Mouse (Mus musculus): ENCODE results near the gene Capza2. TPM values are rescaled to one million over a fixed set of nuclear protein-coding genes. Genes with fewer than 3 reads are reported as not detected.
"Not testable (repeated sequence)": the region's sequence is repeated elsewhere in the genome, so short reads cannot be mapped to it uniquely, and the experiment has no call there.

The Capza2 gene
- polyA plus RNA-seq, 1 experiment from 2014 or later = 251 TPM

GRCm38 (mm10) chr6:17688676-17689075 is 52.6 kb downstream of the Capza2 start:
- Histone ChIP-seq H3K4me3 (ENCODE audit: low read depth, low read length) (no peak overlapping the region), H3K9me3 (ENCODE audit: control insufficient read depth, low read length) (no peaks in the 10 kb centered on the region), H3K27me3 (ENCODE audit: control insufficient read depth, insufficient read depth, low read length) (no peaks in the 10 kb centered on the region), H3K4me1 (replicated peaks; ENCODE audit: control insufficient read depth, insufficient read depth, low read length) (no peaks in the 10 kb centered on the region), H3K4me2 (ENCODE audit: low read depth, low read length, severe bottlenecking) (no peak overlapping the region), H3K9ac (ENCODE audit: low read length) (no peak overlapping the region), H3K36me3 (ENCODE audit: control insufficient read depth, insufficient read depth, low read length) (no peaks in the 10 kb centered on the region), H3K27ac (ENCODE audit: low read depth, low read length) (no peak overlapping the region)
- no peak for DNase-seq (ENCODE audit: low spot score)
- no peak for ATAC-seq (replicated peaks; ENCODE audit: low FRiP score)
- WGBS = 86% methylated on average over 5 of the region's 5 CpGs

- WGBS = 85% methylated on average over 7 of the region's 7 CpGs
- no peaks in the 10 kb centered on the region for H3K36me3 ChIP-seq (ENCODE audit: control insufficient read depth, insufficient read depth, low read length)
- no peak for DNase-seq (ENCODE audit: low spot score)
- H3K4me1 ChIP-seq (replicated peaks; ENCODE audit: control insufficient read depth, insufficient read depth, low read length) = 0 out of 2 replicates have a peak, but pooled peaks cover 2% of the 10 kb centered on the region
- H3K9ac ChIP-seq (ENCODE audit: low read length) = peak within 1 kb of the TSS; percentile 92
- no peak for ATAC-seq (replicated peaks; ENCODE audit: low FRiP score)
- no peaks in the 10 kb centered on the region for H3K27me3 ChIP-seq (ENCODE audit: control insufficient read depth, insufficient read depth, low read length)
- H3K9me3 ChIP-seq (ENCODE audit: control insufficient read depth, low read length) = no peaks in the 10 kb centered on the region
- H3K4me2 ChIP-seq (ENCODE audit: low read depth, low read length, severe bottlenecking) = peak within 1 kb of the TSS; percentile 83
- H3K4me3 ChIP-seq (ENCODE audit: low read depth, low read length) = peak within 1 kb of the TSS; percentile 74
- H3K27ac ChIP-seq (ENCODE audit: low read depth, low read length) = no peak within 1 kb of the TSS
Observed at GRCm38 (mm10) chr6:17692647-17693046, 56.6 kb downstream of the Capza2 start, which contains the start of gene St7. Gene St7, plus strand, starts transcription at chr6:17692933.

DNA sequence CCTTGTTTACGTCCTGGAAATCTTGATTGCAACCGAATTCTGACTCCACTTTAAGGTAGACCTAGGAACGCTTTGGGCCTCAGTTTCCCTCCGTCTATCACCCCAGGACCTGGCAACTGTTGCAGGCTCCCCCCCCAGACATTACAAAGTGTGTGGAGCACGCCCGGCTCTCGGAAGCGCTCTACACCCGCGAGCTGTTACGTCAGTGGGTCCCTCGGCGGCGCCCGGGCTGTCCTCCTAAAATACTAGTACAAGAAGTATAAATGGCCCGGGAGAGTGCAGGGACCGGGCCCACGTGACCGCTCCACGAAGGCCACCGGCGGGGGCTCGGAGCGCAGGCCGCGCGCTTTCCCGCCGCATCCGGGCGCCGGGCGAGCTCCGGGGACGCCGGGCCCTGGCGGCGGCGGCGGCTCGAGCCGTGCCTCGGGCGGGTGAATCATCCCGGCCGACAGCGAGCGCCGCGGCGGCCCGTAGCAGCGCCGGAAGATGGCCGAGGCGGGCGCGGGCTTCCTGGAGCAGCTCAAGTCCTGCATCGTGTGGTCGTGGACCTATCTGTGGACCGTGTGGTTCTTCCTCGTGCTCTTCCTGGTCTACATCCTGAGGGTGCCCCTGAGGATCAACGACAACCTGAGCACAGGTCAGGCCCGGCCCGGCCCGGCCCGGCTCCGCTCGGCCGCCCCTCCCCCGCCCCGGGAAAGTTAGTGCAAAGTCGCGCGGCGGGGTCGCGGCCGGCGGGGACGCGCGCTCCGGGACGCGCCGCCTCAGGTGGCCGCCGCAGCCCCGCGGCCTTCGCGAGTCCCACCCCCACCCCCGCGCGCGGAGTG is 57.9 kb downstream of the Capza2 start:
- H3K4me3 ChIP-seq (ENCODE audit: low read depth, low read length) = peak overlapping the region; percentile 74
- WGBS = under 1% methylated on average over 89 of the region's 97 CpGs
- H3K4me2 ChIP-seq (ENCODE audit: low read depth, low read length, severe bottlenecking) = peak overlapping the region; percentile 83
- peak overlapping the region; percentile 53 for H3K27ac ChIP-seq (ENCODE audit: low read depth, low read length)
- DNase-seq (ENCODE audit: low spot score) = peak; percentile 83
- peak; percentile 86 for ATAC-seq (replicated peaks; ENCODE audit: low FRiP score)
- no peaks in the 10 kb centered on the region for H3K27me3 ChIP-seq (ENCODE audit: control insufficient read depth, insufficient read depth, low read length)
- no peaks in the 10 kb centered on the region for H3K36me3 ChIP-seq (ENCODE audit: control insufficient read depth, insufficient read depth, low read length)
- peak overlapping the region; percentile 92 for H3K9ac ChIP-seq (ENCODE audit: low read length)
- no peaks in the 10 kb centered on the region for H3K9me3 ChIP-seq (ENCODE audit: control insufficient read depth, low read length)
- H3K4me1 ChIP-seq (replicated peaks; ENCODE audit: control insufficient read depth, insufficient read depth, low read length) = 0 out of 2 replicates have a peak, but pooled peaks cover 2% of the 10 kb centered on the region

- no peaks in the 10 kb centered on the region for H3K9me3 ChIP-seq (ENCODE audit: control insufficient read depth, low read length)
- peak overlapping the region; percentile 92 for H3K9ac ChIP-seq (ENCODE audit: low read length)
- DNase-seq (ENCODE audit: low spot score) (peak; percentile 82), ATAC-seq (replicated peaks; ENCODE audit: low FRiP score) (peak; percentile 85)
- peak overlapping the region; percentile 83 for H3K4me2 ChIP-seq (ENCODE audit: low read depth, low read length, severe bottlenecking)
- H3K4me1 ChIP-seq (replicated peaks; ENCODE audit: control insufficient read depth, insufficient read depth, low read length) = 0 out of 2 replicates have a peak, but pooled peaks cover 2% of the 10 kb centered on the region
- H3K27me3 ChIP-seq (ENCODE audit: control insufficient read depth, insufficient read depth, low read length) = no peaks in the 10 kb centered on the region
- no peaks in the 10 kb centered on the region for H3K36me3 ChIP-seq (ENCODE audit: control insufficient read depth, insufficient read depth, low read length)
- WGBS = under 1% methylated on average over 45 of the region's 46 CpGs
- peak overlapping the region; percentile 74 for H3K4me3 ChIP-seq (ENCODE audit: low read depth, low read length)
- peak overlapping the region; percentile 53; the same call in 1 of the 2 replicates for H3K27ac ChIP-seq (ENCODE audit: low read depth, low read length)
Observed at GRCm38 (mm10) chr6:17694550-17694951, 58.5 kb downstream of the Capza2 start.

- H3K36me3 ChIP-seq (ENCODE audit: control insufficient read depth, insufficient read depth, low read length) = no peaks in the 10 kb centered on the region
- no peak overlapping the region for H3K4me3 ChIP-seq (ENCODE audit: low read depth, low read length)
- H3K27me3 ChIP-seq (ENCODE audit: control insufficient read depth, insufficient read depth, low read length) = no peaks in the 10 kb centered on the region
- 59% methylated on average over 5 of the region's 5 CpGs for WGBS
- ATAC-seq (replicated peaks; ENCODE audit: low FRiP score) (no peak), DNase-seq (ENCODE audit: low spot score) (peak; percentile 61)
- no peak overlapping the region for H3K27ac ChIP-seq (ENCODE audit: low read depth, low read length)
- H3K9me3 ChIP-seq (ENCODE audit: control insufficient read depth, low read length) = no peaks in the 10 kb centered on the region
- H3K4me1 ChIP-seq (replicated peaks; ENCODE audit: control insufficient read depth, insufficient read depth, low read length) = 0 out of 2 replicates have a peak, but pooled peaks cover 2% of the 10 kb centered on the region
- no peak overlapping the region for H3K4me2 ChIP-seq (ENCODE audit: low read depth, low read length, severe bottlenecking)
- H3K9ac ChIP-seq (ENCODE audit: low read length) = no peak overlapping the region
Observed at GRCm38 (mm10) chr6:17696321-17696734, 60.3 kb downstream of the Capza2 start.

GRCm38 (mm10) chr6:17700936-17701612 is 65.0 kb downstream of the Capza2 start:
- Histone ChIP-seq H3K36me3 (ENCODE audit: control insufficient read depth, insufficient read depth, low read length) (no peaks in the 10 kb centered on the region), H3K9ac (ENCODE audit: low read length) (no peak overlapping the region), H3K27me3 (ENCODE audit: control insufficient read depth, insufficient read depth, low read length) (no peaks in the 10 kb centered on the region), H3K9me3 (ENCODE audit: control insufficient read depth, low read length) (no peaks in the 10 kb centered on the region), H3K4me3 (ENCODE audit: low read depth, low read length) (no peak overlapping the region), H3K27ac (ENCODE audit: low read depth, low read length) (no peak overlapping the region), H3K4me2 (ENCODE audit: low read depth, low read length, severe bottlenecking) (no peak overlapping the region), H3K4me1 (replicated peaks; ENCODE audit: control insufficient read depth, insufficient read depth, low read length) (0 out of 2 replicates have a peak, but pooled peaks cover under 1% of the 10 kb centered on the region)
- peak; percentile 28 for ATAC-seq (replicated peaks; ENCODE audit: low FRiP score)
- DNase-seq (ENCODE audit: low spot score) = no peak
- 62% methylated on average over 7 of the region's 7 CpGs for WGBS

DNA sequence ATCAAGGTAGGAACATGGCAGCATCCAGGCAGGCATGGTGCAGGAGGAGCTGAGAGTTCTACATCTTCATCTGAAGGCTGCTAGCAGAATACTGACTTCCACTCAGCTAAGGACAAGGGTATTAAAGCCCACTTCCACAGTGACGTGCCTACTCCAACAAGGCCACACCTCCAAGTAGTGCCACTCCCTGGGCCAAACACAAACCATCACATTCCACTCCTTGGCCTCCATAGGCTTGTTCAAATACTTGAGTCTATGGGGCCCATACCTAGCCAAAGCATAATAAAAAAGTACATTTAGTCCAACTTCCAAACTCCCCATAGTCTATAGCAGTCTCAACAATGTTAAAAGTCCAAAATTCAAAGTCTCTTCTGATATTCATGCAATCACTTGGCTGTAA is 68.0 kb downstream of the Capza2 start:
- H3K4me1 ChIP-seq (replicated peaks; ENCODE audit: control insufficient read depth, insufficient read depth, low read length); H3K4me3 ChIP-seq (ENCODE audit: low read depth, low read length); H3K9ac ChIP-seq (ENCODE audit: low read length); DNase-seq (ENCODE audit: low spot score); H3K4me2 ChIP-seq (ENCODE audit: low read depth, low read length, severe bottlenecking); H3K27ac ChIP-seq (ENCODE audit: low read depth, low read length); H3K36me3 ChIP-seq (ENCODE audit: control insufficient read depth, insufficient read depth, low read length); H3K9me3 ChIP-seq (ENCODE audit: control insufficient read depth, low read length); ATAC-seq (replicated peaks; ENCODE audit: low FRiP score); H3K27me3 ChIP-seq (ENCODE audit: control insufficient read depth, insufficient read depth, low read length): not testable (repeated sequence)
- 87% methylated on average over 1 of the region's 1 CpGs for WGBS

GRCm38 (mm10) chr6:17705973-17706372 is 69.9 kb downstream of the Capza2 start:
- no peaks in the 10 kb centered on the region for H3K27me3 ChIP-seq (ENCODE audit: control insufficient read depth, insufficient read depth, low read length)
- H3K9me3 ChIP-seq (ENCODE audit: control insufficient read depth, low read length) = no peaks in the 10 kb centered on the region
- ATAC-seq (replicated peaks; ENCODE audit: low FRiP score) (no peak), DNase-seq (ENCODE audit: low spot score) (no peak)
- no peaks in the 10 kb centered on the region for H3K4me1 ChIP-seq (replicated peaks; ENCODE audit: control insufficient read depth, insufficient read depth, low read length)
- H3K36me3 ChIP-seq (ENCODE audit: control insufficient read depth, insufficient read depth, low read length) = no peaks in the 10 kb centered on the region
- no peak overlapping the region for H3K4me2 ChIP-seq (ENCODE audit: low read depth, low read length, severe bottlenecking)
- no peak overlapping the region for H3K27ac ChIP-seq (ENCODE audit: low read depth, low read length)
- H3K4me3 ChIP-seq (ENCODE audit: low read depth, low read length) = no peak overlapping the region
- H3K9ac ChIP-seq (ENCODE audit: low read length) = no peak overlapping the region
- 95% methylated on average over 3 of the region's 3 CpGs for WGBS

All from forebrain, embryonic 11.5 days (tissue).